Mouse (Mus musculus): ENCODE measurements at regions not wholly inside any gene's neighbourhood (a gene's known extent, or its start where the extent isn't known, plus 50 kb on each side); places are given as distances from the start of the nearest gene placed in this dataset.

- ATAC-seq (peak; percentile 75), DNase-seq (ENCODE audit: low spot score) (peak; percentile 79)
- Histone ChIP-seq H3K27me3 (replicated peaks; ENCODE audit: control insufficient read depth, insufficient read depth, low read length) (no peaks in the 10 kb centered on the region), H3K36me3 (ENCODE audit: control insufficient read depth, insufficient read depth, low read length) (no peaks in the 10 kb centered on the region), H3K4me2 (ENCODE audit: low read length) (peak overlapping the region; percentile 24; the same call in 1 of the 2 replicates), H3K9ac (ENCODE audit: low read length) (no peak overlapping the region), H3K27ac (ENCODE audit: low read depth, low read length) (peak overlapping the region; percentile 14; the same call in 1 of the 2 replicates), H3K4me1 (ENCODE audit: control insufficient read depth, insufficient read depth, low read length) (peaks cover 14% of the 10 kb centered on the region), H3K9me3 (replicated peaks; ENCODE audit: control insufficient read depth, low read length) (no peaks in the 10 kb centered on the region), H3K4me3 (ENCODE audit: low read depth, low read length) (no peak overlapping the region)
- WGBS = 50% methylated on average over 11 of the region's 11 CpGs
Observed at GRCm38 (mm10) chr4:125855983-125856591, 168.3 kb upstream of the Csf3r start.

- no peaks in the 10 kb centered on the region for H3K27me3 ChIP-seq (replicated peaks; ENCODE audit: control insufficient read depth, insufficient read depth, low read length)
- H3K27ac ChIP-seq (ENCODE audit: low read depth, low read length) = peak overlapping the region; percentile 14; the same call in 1 of the 2 replicates
- peaks cover 14% of the 10 kb centered on the region for H3K4me1 ChIP-seq (ENCODE audit: control insufficient read depth, insufficient read depth, low read length)
- no peak overlapping the region for H3K9ac ChIP-seq (ENCODE audit: low read length)
- 58% methylated on average over 5 of the region's 5 CpGs for WGBS
- H3K4me3 ChIP-seq (ENCODE audit: low read depth, low read length) = no peak overlapping the region
- H3K9me3 ChIP-seq (replicated peaks; ENCODE audit: control insufficient read depth, low read length) = no peaks in the 10 kb centered on the region
- DNase-seq (ENCODE audit: low spot score) (peak; percentile 53), ATAC-seq (peak; percentile 61)
- H3K4me2 ChIP-seq (ENCODE audit: low read length) = peak overlapping the region; percentile 24; the same call in 1 of the 2 replicates
- no peaks in the 10 kb centered on the region for H3K36me3 ChIP-seq (ENCODE audit: control insufficient read depth, insufficient read depth, low read length)
Observed at GRCm38 (mm10) chr4:125856781-125857180, 167.6 kb upstream of the Csf3r start.

- H3K4me2 ChIP-seq (ENCODE audit: low read length) = no peak overlapping the region
- no peaks in the 10 kb centered on the region for H3K36me3 ChIP-seq (ENCODE audit: control insufficient read depth, insufficient read depth, low read length)
- H3K27ac ChIP-seq (ENCODE audit: low read depth, low read length) = no peak overlapping the region
- H3K9me3 ChIP-seq (replicated peaks; ENCODE audit: control insufficient read depth, low read length) = no peaks in the 10 kb centered on the region
- no peak overlapping the region for H3K9ac ChIP-seq (ENCODE audit: low read length)
- H3K4me3 ChIP-seq (ENCODE audit: low read depth, low read length) = no peak overlapping the region
- ATAC-seq = no peak
- H3K27me3 ChIP-seq (replicated peaks; ENCODE audit: control insufficient read depth, insufficient read depth, low read length) = no peaks in the 10 kb centered on the region
- WGBS = 54% methylated on average over 8 of the region's 8 CpGs
- DNase-seq (ENCODE audit: low spot score) = no peak
- H3K4me1 ChIP-seq (ENCODE audit: control insufficient read depth, insufficient read depth, low read length) = no peaks in the 10 kb centered on the region
Observed at GRCm38 (mm10) chr4:125865057-125865456, 159.3 kb upstream of the Csf3r start.

GRCm38 (mm10) chr4:125865728-125866127 is 158.6 kb upstream of the Csf3r start:
- Histone ChIP-seq H3K36me3 (ENCODE audit: control insufficient read depth, insufficient read depth, low read length) (no peaks in the 10 kb centered on the region), H3K9ac (ENCODE audit: low read length) (no peak overlapping the region), H3K4me3 (ENCODE audit: low read depth, low read length) (no peak overlapping the region), H3K4me2 (ENCODE audit: low read length) (no peak overlapping the region), H3K27ac (ENCODE audit: low read depth, low read length) (no peak overlapping the region), H3K4me1 (ENCODE audit: control insufficient read depth, insufficient read depth, low read length) (no peaks in the 10 kb centered on the region), H3K9me3 (replicated peaks; ENCODE audit: control insufficient read depth, low read length) (no peaks in the 10 kb centered on the region), H3K27me3 (replicated peaks; ENCODE audit: control insufficient read depth, insufficient read depth, low read length) (no peaks in the 10 kb centered on the region)
- ATAC-seq (no peak), DNase-seq (ENCODE audit: low spot score) (no peak)
- WGBS = 80% methylated on average over 9 of the region's 9 CpGs

- H3K9ac ChIP-seq (ENCODE audit: low read length) = no peak overlapping the region
- H3K36me3 ChIP-seq (ENCODE audit: control insufficient read depth, insufficient read depth, low read length) = no peaks in the 10 kb centered on the region
- H3K27me3 ChIP-seq (replicated peaks; ENCODE audit: control insufficient read depth, insufficient read depth, low read length) = no peaks in the 10 kb centered on the region
- H3K4me1 ChIP-seq (ENCODE audit: control insufficient read depth, insufficient read depth, low read length) = no peaks in the 10 kb centered on the region
- 78% methylated on average over 13 of the region's 13 CpGs for WGBS
- H3K9me3 ChIP-seq (replicated peaks; ENCODE audit: control insufficient read depth, low read length) = no peaks in the 10 kb centered on the region
- no peak overlapping the region for H3K4me2 ChIP-seq (ENCODE audit: low read length)
- no peak for DNase-seq (ENCODE audit: low spot score)
- ATAC-seq = no peak
- no peak overlapping the region for H3K4me3 ChIP-seq (ENCODE audit: low read depth, low read length)
- 0 out of 2 replicates have a peak overlapping the region, but pooled peaks have one; percentile 18 for H3K27ac ChIP-seq (ENCODE audit: low read depth, low read length)
Observed at GRCm38 (mm10) chr4:125871211-125871610, 153.1 kb upstream of the Csf3r start.

- Histone ChIP-seq H3K4me3 (ENCODE audit: low read depth, low read length) (no peak overlapping the region), H3K4me2 (ENCODE audit: low read length) (no peak overlapping the region), H3K9ac (ENCODE audit: low read length) (no peak overlapping the region), H3K36me3 (ENCODE audit: control insufficient read depth, insufficient read depth, low read length) (no peaks in the 10 kb centered on the region), H3K27me3 (replicated peaks; ENCODE audit: control insufficient read depth, insufficient read depth, low read length) (no peaks in the 10 kb centered on the region), H3K9me3 (replicated peaks; ENCODE audit: control insufficient read depth, low read length) (no peaks in the 10 kb centered on the region), H3K4me1 (ENCODE audit: control insufficient read depth, insufficient read depth, low read length) (no peaks in the 10 kb centered on the region), H3K27ac (ENCODE audit: low read depth, low read length) (no peak overlapping the region)
- DNase-seq (ENCODE audit: low spot score) (no peak), ATAC-seq (no peak)
- WGBS = 30% methylated on average over 6 of the region's 6 CpGs
Observed at GRCm38 (mm10) chr4:125880028-125880427, 144.3 kb upstream of the Csf3r start.

- ATAC-seq = no peak
Observed at GRCm38 (mm10) chr4:125882531-125882930, 141.8 kb upstream of the Csf3r start.

GRCm38 (mm10) chr4:125890510-125890909 is 133.8 kb upstream of the Csf3r start:
- Histone ChIP-seq H3K27ac (ENCODE audit: low read depth, low read length) (no peak overlapping the region), H3K4me3 (ENCODE audit: low read depth, low read length) (no peak overlapping the region), H3K4me1 (ENCODE audit: control insufficient read depth, insufficient read depth, low read length) (no peaks in the 10 kb centered on the region), H3K9me3 (replicated peaks; ENCODE audit: control insufficient read depth, low read length) (no peaks in the 10 kb centered on the region), H3K36me3 (ENCODE audit: control insufficient read depth, insufficient read depth, low read length) (no peaks in the 10 kb centered on the region), H3K27me3 (replicated peaks; ENCODE audit: control insufficient read depth, insufficient read depth, low read length) (no peaks in the 10 kb centered on the region), H3K4me2 (ENCODE audit: low read length) (no peak overlapping the region), H3K9ac (ENCODE audit: low read length) (no peak overlapping the region)
- DNase-seq (ENCODE audit: low spot score) (no peak), ATAC-seq (no peak)
- WGBS = 57% methylated on average over 4 of the region's 4 CpGs

More at GRCm38 (mm10) chr4:125882531-125882930, 141.8 kb upstream of the Csf3r start:
- DNase-seq (ENCODE audit: low spot score) = no peak
- 40% methylated on average over 3 of the region's 3 CpGs for WGBS
- H3K4me3 ChIP-seq (ENCODE audit: low read depth, low read length) = no peak overlapping the region
- H3K9me3 ChIP-seq (replicated peaks; ENCODE audit: control insufficient read depth, low read length) = no peaks in the 10 kb centered on the region
- H3K27ac ChIP-seq (ENCODE audit: low read depth, low read length) = no peak overlapping the region
- no peak overlapping the region for H3K4me2 ChIP-seq (ENCODE audit: low read length)
- no peaks in the 10 kb centered on the region for H3K27me3 ChIP-seq (replicated peaks; ENCODE audit: control insufficient read depth, insufficient read depth, low read length)
- no peaks in the 10 kb centered on the region for H3K4me1 ChIP-seq (ENCODE audit: control insufficient read depth, insufficient read depth, low read length)
- no peaks in the 10 kb centered on the region for H3K36me3 ChIP-seq (ENCODE audit: control insufficient read depth, insufficient read depth, low read length)
- H3K9ac ChIP-seq (ENCODE audit: low read length) = no peak overlapping the region

- DNase-seq (ENCODE audit: low spot score) (no peak), ATAC-seq (no peak)
- Histone ChIP-seq H3K4me1 (ENCODE audit: control insufficient read depth, insufficient read depth, low read length) (peaks cover 3% of the 10 kb centered on the region; the same call in 1 of the 2 replicates), H3K4me2 (ENCODE audit: low read length) (no peak overlapping the region), H3K9ac (ENCODE audit: low read length) (no peak overlapping the region), H3K4me3 (ENCODE audit: low read depth, low read length) (no peak overlapping the region), H3K9me3 (replicated peaks; ENCODE audit: control insufficient read depth, low read length) (no peaks in the 10 kb centered on the region), H3K27me3 (replicated peaks; ENCODE audit: control insufficient read depth, insufficient read depth, low read length) (no peaks in the 10 kb centered on the region), H3K27ac (ENCODE audit: low read depth, low read length) (no peak overlapping the region), H3K36me3 (ENCODE audit: control insufficient read depth, insufficient read depth, low read length) (no peaks in the 10 kb centered on the region)
- WGBS = 81% methylated on average over 6 of the region's 6 CpGs
Observed at GRCm38 (mm10) chr4:125893139-125893538, 131.2 kb upstream of the Csf3r start.

Data from forebrain, embryonic 14.5 days (tissue).